16 mouse cellular contexts compared by ENCODE assay signal in the genomic region with DNA sequence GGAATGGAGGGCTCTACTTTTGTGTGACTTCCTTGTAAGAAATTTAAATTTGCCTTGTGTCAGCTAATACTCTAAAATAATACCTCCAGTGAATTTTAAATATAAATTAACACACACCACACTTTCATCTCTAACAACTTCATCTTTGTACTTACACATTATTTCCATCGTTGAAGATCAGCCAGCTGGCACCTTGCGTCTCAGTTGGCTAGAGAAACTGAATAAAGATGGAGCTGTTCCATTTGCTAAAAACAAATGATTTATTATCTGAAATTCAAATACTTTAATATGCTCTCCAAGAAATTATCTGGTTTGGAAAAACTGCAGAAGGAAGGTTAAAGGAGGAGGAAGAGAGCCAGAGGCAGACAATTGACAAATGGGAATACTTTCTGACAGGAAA.
A peak's percentile ranks its signal among the peaks of the same experiment; 100 is the strongest.
DNase-seq lines count a peak whose midpoint lies in the region; ATAC-seq and TF ChIP-seq lines count a peak whose summit lies in the region.
"Had no signal": no experiment of that assay in that cellular context is flagged by ENCODE, and none has a peak within 500 bp of the region (broad histone marks: within the 10 kb centered on the region; RNA-seq: fewer than 3 reads in every experiment).

No protein-coding gene starts in this region.

- no peak overlapping the region for H3K4me2 ChIP-seq in limb, embryonic 14.5 days (replicated peaks; ENCODE audit: low read depth, low read length, severe bottlenecking)
- H3K4me2 ChIP-seq in midbrain, embryonic 11.5 days: no peak overlapping the region
- H3K4me2 ChIP-seq: heart, embryonic 13.5 days; hindbrain, embryonic 12.5 days; neural tube, embryonic 12.5 days had no signal

- no peaks in the 10 kb centered on the region for H3K36me3 ChIP-seq in limb, embryonic 14.5 days (ENCODE audit: control insufficient read depth, insufficient read depth, low read length)
- H3K36me3 ChIP-seq in limb, embryonic 10.5 days: no peaks in the 10 kb centered on the region
- H3K36me3 ChIP-seq in midbrain, embryonic 11.5 days (ENCODE audit: control insufficient read depth, insufficient read depth, low read length): no peaks in the 10 kb centered on the region
- H3K36me3 ChIP-seq: forebrain, embryonic 10.5 days; heart, embryonic 13.5 days; hindbrain, embryonic 12.5 days; neural tube, embryonic 12.5 days had no signal

- ATAC-seq in limb, embryonic 14.5 days (ENCODE audit: low FRiP score, low read depth): no peak
- ATAC-seq in midbrain, embryonic 11.5 days (ENCODE audit: low FRiP score): no peak
- ATAC-seq: midbrain, embryonic 16.5 days had no signal

- H3K9me3 ChIP-seq in limb, embryonic 14.5 days (ENCODE audit: control insufficient read depth, low read length): no peaks in the 10 kb centered on the region
- H3K9me3 ChIP-seq in limb, embryonic 10.5 days (replicated peaks): no peaks in the 10 kb centered on the region
- H3K9me3 ChIP-seq in midbrain, embryonic 11.5 days (ENCODE audit: control insufficient read depth, low read length): no peaks in the 10 kb centered on the region
- H3K9me3 ChIP-seq: forebrain, embryonic 10.5 days; heart, embryonic 13.5 days; hindbrain, embryonic 12.5 days; neural tube, embryonic 12.5 days had no signal

- no peak overlapping the region for H3K9ac ChIP-seq in limb, embryonic 14.5 days (ENCODE audit: low read depth, low read length, severe bottlenecking)
- H3K9ac ChIP-seq in midbrain, embryonic 11.5 days (ENCODE audit: low read length): no peak overlapping the region
- H3K9ac ChIP-seq: heart, embryonic 13.5 days; hindbrain, embryonic 12.5 days; neural tube, embryonic 12.5 days had no signal

- no peak overlapping the region for H3K4me3 ChIP-seq in limb, embryonic 14.5 days (replicated peaks; ENCODE audit: low read length)
- no peak overlapping the region for H3K4me3 ChIP-seq in limb, embryonic 10.5 days
- H3K4me3 ChIP-seq in midbrain, embryonic 11.5 days (ENCODE audit: low read depth, low read length): no peak overlapping the region
- H3K4me3 ChIP-seq: forebrain, embryonic 10.5 days; heart, embryonic 13.5 days; hindbrain, embryonic 12.5 days; neural tube, embryonic 12.5 days had no signal

- no peak overlapping the region for H3K27ac ChIP-seq in limb, embryonic 14.5 days (replicated peaks; ENCODE audit: low read depth, low read length)
- H3K27ac ChIP-seq in limb, embryonic 10.5 days: no peak overlapping the region
- H3K27ac ChIP-seq in midbrain, embryonic 11.5 days (ENCODE audit: low read depth, low read length): no peak overlapping the region
- H3K27ac ChIP-seq: forebrain, embryonic 10.5 days; heart, embryonic 13.5 days; hindbrain, embryonic 12.5 days; neural tube, embryonic 12.5 days had no signal

- peak; percentile 2 to 53 for DNase-seq in frontal cortex, adult 2 months (ENCODE audit: extremely low spot score in 1 of 2, low spot score in 1 of 2)
- no peak for DNase-seq in frontal cortex, postnatal 25 days (ENCODE audit: low spot score in 2 of 2)
- peak; percentile 20 for DNase-seq in limb, embryonic 14.5 days (ENCODE audit: low spot score)
- DNase-seq in limb, embryonic 10.5 days (ENCODE audit: low spot score): no peak
- peak; percentile 24 for DNase-seq in brain, embryonic 18.5 days (ENCODE audit: low read depth, low spot score)
- peak; percentile 24 to 25 for DNase-seq in cerebellum, postnatal 36 days
- DNase-seq in midbrain, embryonic 11.5 days (ENCODE audit: low spot score, missing footprints): no peak
- DNase-seq: kidney, adult 11 months; liver; retina, postnatal 1 day had no signal

- 90% methylated on average over 2 of the region's 2 CpGs for WGBS in limb, embryonic 14.5 days
- 95% methylated on average over 2 of the region's 2 CpGs for WGBS in limb, embryonic 10.5 days
- WGBS in midbrain, embryonic 11.5 days: 92% methylated on average over 2 of the region's 2 CpGs

- 0 out of 2 replicates have a peak, but pooled peaks cover 3% of the 10 kb centered on the region for H3K4me1 ChIP-seq in limb, embryonic 14.5 days (ENCODE audit: control insufficient read depth, insufficient read depth, low read length)
- H3K4me1 ChIP-seq in limb, embryonic 10.5 days: peaks cover 6% of the 10 kb centered on the region; the same call in 1 of the 2 replicates
- H3K4me1 ChIP-seq in midbrain, embryonic 11.5 days (ENCODE audit: control insufficient read depth, insufficient read depth, low read length): no peaks in the 10 kb centered on the region
- H3K4me1 ChIP-seq: forebrain, embryonic 10.5 days; heart, embryonic 13.5 days; hindbrain, embryonic 12.5 days; neural tube, embryonic 12.5 days had no signal

- H3K27me3 ChIP-seq in limb, embryonic 14.5 days (ENCODE audit: control insufficient read depth, insufficient read depth, low read length): no peaks in the 10 kb centered on the region
- H3K27me3 ChIP-seq in limb, embryonic 10.5 days (ENCODE audit: low read depth, poor library complexity, severe bottlenecking): no peaks in the 10 kb centered on the region
- no peaks in the 10 kb centered on the region for H3K27me3 ChIP-seq in midbrain, embryonic 11.5 days (ENCODE audit: control insufficient read depth, insufficient read depth, low read length)
- H3K27me3 ChIP-seq: CH12.LX; heart, embryonic 13.5 days; hindbrain, embryonic 12.5 days; neural tube, embryonic 12.5 days had no signal

- no peak for TF ChIP-seq POLR2A in limb, embryonic 14.5 days (IDR thresholded peaks at IDR 0.05; ENCODE audit: borderline replicate concordance, extremely low read depth, insufficient read depth, insufficient read length)

Comparison
In these comparisons a context has a peak if more than half of its experiments do, and no peak if none do; other contexts are left out.
1. DNase-seq: peak in frontal cortex, adult 2 months (2 of 2), limb, embryonic 14.5 days (single experiment), brain, embryonic 18.5 days (single experiment) and cerebellum, postnatal 36 days (2 of 2); none in frontal cortex, postnatal 25 days (0 of 2), limb, embryonic 10.5 days (single experiment) and midbrain, embryonic 11.5 days (single experiment).